Comparison of ENCODE assay signal across 8 mouse cellular contexts in genomic region chr17:57029691-57030090, GRCm38 (mm10). TPM values are rescaled to one million over a fixed set of nuclear protein-coding genes. Genes with fewer than 3 reads are reported as not detected.
DNase-seq lines count a peak whose midpoint lies in the region; ATAC-seq lines count a peak whose summit lies in the region.

No protein-coding gene starts in this region.

- ATAC-seq in megakaryocyte, adult 5-6 weeks (ENCODE audit: poor library complexity, severe bottlenecking): no peak
- ATAC-seq in embryonic facial prominence, embryonic 15.5 days (ENCODE audit: insufficient number of reproducible peaks, low FRiP score, low TSS enrichment, low read depth): no peak
- ATAC-seq in intestine, embryonic 15.5 days: no peak

- H3K4me1 ChIP-seq in megakaryocyte, embryonic 14.5 days: peaks cover 51% of the 10 kb centered on the region
- peaks cover 12% of the 10 kb centered on the region for H3K4me1 ChIP-seq in embryonic facial prominence, embryonic 15.5 days
- H3K4me1 ChIP-seq in intestine, embryonic 15.5 days (replicated peaks): peaks cover 8% of the 10 kb centered on the region; the same call in 1 of the 2 replicates

- no peak for DNase-seq in layer of hippocampus, postnatal 25 days (ENCODE audit: extremely low spot score in 1 of 2, low spot score in 1 of 2)
- DNase-seq in urinary bladder, postnatal 36 days (ENCODE audit: low spot score in 2 of 2): no peak
- DNase-seq in urinary bladder, postnatal 10 days (ENCODE audit: low spot score): no peak

- H3K27ac ChIP-seq in embryonic facial prominence, embryonic 15.5 days (replicated peaks): no peak overlapping the region
- no peak overlapping the region for H3K27ac ChIP-seq in intestine, embryonic 15.5 days
- H3K27ac ChIP-seq in macrophage: 0 out of 2 replicates have a peak overlapping the region, but pooled peaks have one; percentile 36

- H3K4me2 ChIP-seq in embryonic facial prominence, embryonic 15.5 days (replicated peaks): peak overlapping the region; percentile 68
- peak overlapping the region; percentile 84 for H3K4me2 ChIP-seq in intestine, embryonic 15.5 days (replicated peaks)

- 43% methylated on average over 8 of the region's 8 CpGs for WGBS in embryonic facial prominence, embryonic 15.5 days
- WGBS in intestine, embryonic 15.5 days: 29% methylated on average over 8 of the region's 8 CpGs
- WGBS in macrophage (ENCODE audit: missing documents): 40% methylated on average over 7 of the region's 8 CpGs

- peak overlapping the region; percentile 94 for H3K4me3 ChIP-seq in megakaryocyte, embryonic 14.5 days (replicated peaks)
- peak overlapping the region; percentile 90 for H3K4me3 ChIP-seq in embryonic facial prominence, embryonic 15.5 days (replicated peaks)
- peak overlapping the region; percentile 92 for H3K4me3 ChIP-seq in intestine, embryonic 15.5 days (replicated peaks)
- peak overlapping the region; percentile 72 for H3K4me3 ChIP-seq in macrophage (ENCODE audit: inconsistent target)

- H3K79me2 ChIP-seq in macrophage (ENCODE audit: inconsistent target): peaks cover 49% of the 10 kb centered on the region

- H3K9ac ChIP-seq in embryonic facial prominence, embryonic 15.5 days: peak overlapping the region; percentile 100
- H3K9ac ChIP-seq in intestine, embryonic 15.5 days: peak overlapping the region; percentile 99

- peaks cover 44% of the 10 kb centered on the region for H3K36me3 ChIP-seq in megakaryocyte, embryonic 14.5 days (replicated peaks; ENCODE audit: low read length)
- H3K36me3 ChIP-seq in embryonic facial prominence, embryonic 15.5 days: peaks cover 42% of the 10 kb centered on the region
- peaks cover 34% of the 10 kb centered on the region for H3K36me3 ChIP-seq in intestine, embryonic 15.5 days
- H3K36me3 ChIP-seq in macrophage (ENCODE audit: inconsistent target): peaks cover 35% of the 10 kb centered on the region

- H3K27me3 ChIP-seq in megakaryocyte, embryonic 14.5 days (replicated peaks): no peaks in the 10 kb centered on the region
- no peaks in the 10 kb centered on the region for H3K27me3 ChIP-seq in embryonic facial prominence, embryonic 15.5 days
- H3K27me3 ChIP-seq in intestine, embryonic 15.5 days (replicated peaks): no peaks in the 10 kb centered on the region

- H3K9me3 ChIP-seq in megakaryocyte, embryonic 14.5 days: no peaks in the 10 kb centered on the region
- no peaks in the 10 kb centered on the region for H3K9me3 ChIP-seq in embryonic facial prominence, embryonic 15.5 days (replicated peaks)
- no peaks in the 10 kb centered on the region for H3K9me3 ChIP-seq in intestine, embryonic 15.5 days

RNA-seq across cellular contexts. Expression of gene Khsrp, which starts 1.6 kb away (rescaled TPM):
- 202 and 511 TPM in 2 replicates for polyA plus RNA-seq in megakaryocyte, embryonic 14.5 days (2012; ENCODE audit: insufficient read depth, low replicate concordance)
- total RNA-seq in megakaryocyte, adult 5-6 weeks (2015): 56.0 and 66.5 TPM in 2 replicates
- 43.9 and 57.7 TPM in 2 replicates for total RNA-seq in megakaryocyte, adult 5-6 weeks (2017)
- polyA plus RNA-seq in embryonic facial prominence, embryonic 15.5 days (2015; fragmentation: Nextera tagmentation; extraction: Ambion mirVana): 40.7 and 41.4 TPM in 2 replicates
- polyA plus RNA-seq in intestine, embryonic 15.5 days (2015; fragmentation: Nextera tagmentation; extraction: Ambion mirVana): 37.5 and 38.9 TPM in 2 replicates
- total RNA-seq in macrophage (2018; cell fraction: chromatin; rRNA removed): 100 to 1,000 TPM in 1 of 26 experiments, 10 to 100 TPM in 25; 28.4 to 113 (median 60.5) TPM
- 10 to 100 TPM; 48.3 to 86.0 (median 70.0) TPM for total RNA-seq in macrophage (2018; cell fraction: cytosol; rRNA removed)
- total RNA-seq in macrophage (2018; cell fraction: nucleus; rRNA removed): 100 to 1,000 TPM in 2 of 26 experiments, 10 to 100 TPM in 24; 47.3 to 117 (median 71.4) TPM
- 33.8 to 48.2 TPM (median 45.0 TPM) in 3 replicates for polyA plus RNA-seq in macrophage (2018)
- total RNA-seq in layer of hippocampus, postnatal 25 days (2021): 100 to 1,000 TPM; 113 to 117 TPM

RNA-seq across cellular contexts. Expression of gene Slc25a41, which starts 11.8 kb away (rescaled TPM):
- not detected in 2 replicates for polyA plus RNA-seq in megakaryocyte, embryonic 14.5 days (2012; ENCODE audit: insufficient read depth, low replicate concordance)
- not detected in 2 replicates for total RNA-seq in megakaryocyte, adult 5-6 weeks (2015)
- total RNA-seq in megakaryocyte, adult 5-6 weeks (2017): not detected in 2 replicates
- not detected in 2 replicates for polyA plus RNA-seq in embryonic facial prominence, embryonic 15.5 days (2015; fragmentation: Nextera tagmentation; extraction: Ambion mirVana)
- polyA plus RNA-seq in intestine, embryonic 15.5 days (2015; fragmentation: Nextera tagmentation; extraction: Ambion mirVana): not detected in 2 replicates
- not detected for total RNA-seq in macrophage (2018; cell fraction: chromatin; rRNA removed)
- not detected for total RNA-seq in macrophage (2018; cell fraction: cytosol; rRNA removed)
- total RNA-seq in macrophage (2018; cell fraction: nucleus; rRNA removed): not detected
- polyA plus RNA-seq in macrophage (2018): not detected in 3 replicates
- under 1 TPM in 1 of 2 experiments, not detected in 1; 0.22 TPM for total RNA-seq in layer of hippocampus, postnatal 25 days (2021)

RNA-seq across cellular contexts. Expression of gene Gm17949, which starts 18.4 kb away (rescaled TPM):
- polyA plus RNA-seq in megakaryocyte, embryonic 14.5 days (2012; ENCODE audit: insufficient read depth, low replicate concordance): 0.08 TPM in 1 of 2 replicates, not detected in the other
- total RNA-seq in megakaryocyte, adult 5-6 weeks (2015): not detected in 2 replicates
- not detected in 2 replicates for total RNA-seq in megakaryocyte, adult 5-6 weeks (2017)
- polyA plus RNA-seq in embryonic facial prominence, embryonic 15.5 days (2015; fragmentation: Nextera tagmentation; extraction: Ambion mirVana): 0.56 and 0.60 TPM in 2 replicates
- 0.24 and 0.42 TPM in 2 replicates for polyA plus RNA-seq in intestine, embryonic 15.5 days (2015; fragmentation: Nextera tagmentation; extraction: Ambion mirVana)
- 1 to 10 TPM in 1 of 26 experiments, under 1 TPM in 5, not detected in 20; 0.55 to 1.0 (median 0.83) TPM for total RNA-seq in macrophage (2018; cell fraction: chromatin; rRNA removed)
- total RNA-seq in macrophage (2018; cell fraction: cytosol; rRNA removed): under 1 TPM in 2 of 26 experiments, not detected in 24; 0.14 TPM
- total RNA-seq in macrophage (2018; cell fraction: nucleus; rRNA removed): 1 to 10 TPM in 1 of 26 experiments, under 1 TPM in 6, not detected in 19; 0.40 to 1.6 (median 0.63) TPM
- not detected in 3 replicates for polyA plus RNA-seq in macrophage (2018)
- total RNA-seq in layer of hippocampus, postnatal 25 days (2021): not detected

RNA-seq across cellular contexts. Expression of gene Gtf2f1, which starts 18.6 kb away (rescaled TPM):
- polyA plus RNA-seq in megakaryocyte, embryonic 14.5 days (2012; ENCODE audit: insufficient read depth, low replicate concordance): 61.0 and 154 TPM in 2 replicates
- total RNA-seq in megakaryocyte, adult 5-6 weeks (2015): 41.1 and 45.2 TPM in 2 replicates
- total RNA-seq in megakaryocyte, adult 5-6 weeks (2017): 88.0 and 95.6 TPM in 2 replicates
- 64.3 and 68.2 TPM in 2 replicates for polyA plus RNA-seq in embryonic facial prominence, embryonic 15.5 days (2015; fragmentation: Nextera tagmentation; extraction: Ambion mirVana)
- 60.0 and 61.8 TPM in 2 replicates for polyA plus RNA-seq in intestine, embryonic 15.5 days (2015; fragmentation: Nextera tagmentation; extraction: Ambion mirVana)
- 100 to 1,000 TPM in 8 of 26 experiments, 10 to 100 TPM in 18; 60.9 to 228 (median 74.7) TPM for total RNA-seq in macrophage (2018; cell fraction: chromatin; rRNA removed)
- total RNA-seq in macrophage (2018; cell fraction: cytosol; rRNA removed): 10 to 100 TPM; 51.6 to 83.7 (median 61.4) TPM
- total RNA-seq in macrophage (2018; cell fraction: nucleus; rRNA removed): 100 to 1,000 TPM in 2 of 26 experiments, 10 to 100 TPM in 24; 40.4 to 118 (median 50.7) TPM
- 63.3 to 154 TPM (median 75.9 TPM) in 3 replicates for polyA plus RNA-seq in macrophage (2018)
- total RNA-seq in layer of hippocampus, postnatal 25 days (2021): 10 to 100 TPM; 59.7 to 60.1 TPM

RNA-seq across cellular contexts. Expression of gene Crb3, which starts 29.2 kb away (rescaled TPM):
- 0.11 TPM in 1 of 2 replicates, not detected in the other for polyA plus RNA-seq in megakaryocyte, embryonic 14.5 days (2012; ENCODE audit: insufficient read depth, low replicate concordance)
- total RNA-seq in megakaryocyte, adult 5-6 weeks (2015): 0.51 TPM in 1 of 2 replicates, not detected in the other
- not detected in 2 replicates for total RNA-seq in megakaryocyte, adult 5-6 weeks (2017)
- polyA plus RNA-seq in embryonic facial prominence, embryonic 15.5 days (2015; fragmentation: Nextera tagmentation; extraction: Ambion mirVana): 13.0 and 14.6 TPM in 2 replicates
- 90.2 and 91.6 TPM in 2 replicates for polyA plus RNA-seq in intestine, embryonic 15.5 days (2015; fragmentation: Nextera tagmentation; extraction: Ambion mirVana)
- total RNA-seq in macrophage (2018; cell fraction: chromatin; rRNA removed): not detected
- total RNA-seq in macrophage (2018; cell fraction: cytosol; rRNA removed): not detected
- not detected for total RNA-seq in macrophage (2018; cell fraction: nucleus; rRNA removed)
- polyA plus RNA-seq in macrophage (2018): not detected in 3 replicates
- total RNA-seq in layer of hippocampus, postnatal 25 days (2021): under 1 TPM in 1 of 2 experiments, not detected in 1; 0.99 TPM
